31 mouse cellular contexts compared by ENCODE assay signal in genomic region chr2:76006194-76006593, GRCm38 (mm10). TPM values are rescaled to one million over a fixed set of nuclear protein-coding genes. Genes with fewer than 3 reads are reported as not detected.
DNase-seq lines count a peak whose midpoint lies in the region; ATAC-seq lines count a peak whose summit lies in the region.
"Had no signal": no experiment of that assay in that cellular context is flagged by ENCODE, and none has a peak within 500 bp of the region (broad histone marks: within the 10 kb centered on the region; RNA-seq: fewer than 3 reads in every experiment).

No protein-coding gene starts in this region.

- H3K36me3 ChIP-seq in heart, embryonic 10.5 days = no peaks in the 10 kb centered on the region
- H3K36me3 ChIP-seq in midbrain, embryonic 11.5 days (ENCODE audit: control insufficient read depth, insufficient read depth, low read length) = no peaks in the 10 kb centered on the region
- H3K36me3 ChIP-seq in midbrain, embryonic 15.5 days (replicated peaks) = no peaks in the 10 kb centered on the region
- H3K36me3 ChIP-seq: embryonic facial prominence, embryonic 10.5 days; embryonic facial prominence, embryonic 15.5 days; heart, embryonic 12.5 days; limb, embryonic 13.5 days; lung, embryonic 15.5 days had no signal

- no peak for DNase-seq in heart, embryonic 10.5 days (ENCODE audit: low spot score)
- DNase-seq in heart, adult 18-20 months = no peak
- DNase-seq in midbrain, embryonic 11.5 days (ENCODE audit: low spot score, missing footprints) = no peak
- peak; percentile 69 for DNase-seq in embryo, embryonic 10.5 days (ENCODE audit: low spot score)
- DNase-seq in kidney, adult 9 months = no peak
- no peak for DNase-seq in cerebellum, postnatal 4 days (ENCODE audit: low spot score in 2 of 2)
- DNase-seq: adrenal gland, adult 2 months; cerebellum, adult 2 months; cerebellum, postnatal 25 days; gastrocnemius, postnatal 25 days; heart, adult 11 months; kidney, adult 18-20 months; kidney, postnatal 36 days; lung, postnatal 36 days; midbrain, embryonic 14.5 days; right cerebral cortex, adult 18-20 months; spleen, adult 18-20 months; thymus, adult 18-20 months; thymus, postnatal 25 days had no signal

- 0 out of 2 replicates have a peak overlapping the region, but pooled peaks have one; percentile 36 for H3K27ac ChIP-seq in heart, embryonic 10.5 days
- no peak overlapping the region for H3K27ac ChIP-seq in midbrain, embryonic 11.5 days (ENCODE audit: low read depth, low read length)
- H3K27ac ChIP-seq in midbrain, embryonic 15.5 days = no peak overlapping the region
- H3K27ac ChIP-seq: embryonic facial prominence, embryonic 15.5 days; forebrain, embryonic 13.5 days; layer of hippocampus, adult 2 months; limb, embryonic 13.5 days; lung, embryonic 15.5 days; stomach, postnatal 0 days had no signal

- no peak for ATAC-seq in midbrain, embryonic 11.5 days (ENCODE audit: low FRiP score)
- ATAC-seq in midbrain, embryonic 15.5 days (replicated peaks) = no peak
- ATAC-seq: activated CD4-positive, CD25-positive, alpha-beta regulatory T cell, adult 4 months; forebrain, embryonic 13.5 days had no signal

- no peak overlapping the region for H3K4me2 ChIP-seq in midbrain, embryonic 11.5 days
- no peak overlapping the region for H3K4me2 ChIP-seq in midbrain, embryonic 15.5 days
- H3K4me2 ChIP-seq: embryonic facial prominence, embryonic 15.5 days; forebrain, embryonic 13.5 days; heart, embryonic 12.5 days; limb, embryonic 13.5 days; liver, embryonic 11.5 days; lung, embryonic 15.5 days had no signal

- H3K4me3 ChIP-seq in heart, embryonic 10.5 days = no peak overlapping the region
- H3K4me3 ChIP-seq in midbrain, embryonic 11.5 days (ENCODE audit: low read depth, low read length) = no peak overlapping the region
- H3K4me3 ChIP-seq in midbrain, embryonic 15.5 days = no peak overlapping the region
- H3K4me3 ChIP-seq: embryonic facial prominence, embryonic 10.5 days; embryonic facial prominence, embryonic 15.5 days; forebrain, embryonic 13.5 days; heart, embryonic 12.5 days; layer of hippocampus, adult 2 months; limb, embryonic 13.5 days; lung, embryonic 15.5 days had no signal

- 25% methylated on average over 4 of the region's 4 CpGs for WGBS in heart, embryonic 10.5 days
- WGBS in midbrain, embryonic 11.5 days = 11% methylated on average over 4 of the region's 4 CpGs
- WGBS in midbrain, embryonic 15.5 days = 16% methylated on average over 4 of the region's 4 CpGs

- H3K4me1 ChIP-seq in heart, embryonic 10.5 days = peaks cover 24% of the 10 kb centered on the region
- peaks cover 4% of the 10 kb centered on the region for H3K4me1 ChIP-seq in midbrain, embryonic 11.5 days (ENCODE audit: control insufficient read depth, insufficient read depth, low read length)
- no peaks in the 10 kb centered on the region for H3K4me1 ChIP-seq in midbrain, embryonic 15.5 days
- H3K4me1 ChIP-seq: embryonic facial prominence, embryonic 15.5 days; forebrain, embryonic 13.5 days; lung, embryonic 15.5 days had no signal

- H3K9ac ChIP-seq in midbrain, embryonic 11.5 days (ENCODE audit: low read length) = 0 out of 2 replicates have a peak overlapping the region, but pooled peaks have one; percentile 4
- no peak overlapping the region for H3K9ac ChIP-seq in midbrain, embryonic 15.5 days
- H3K9ac ChIP-seq: embryonic facial prominence, embryonic 15.5 days; forebrain, embryonic 13.5 days; heart, embryonic 12.5 days; limb, embryonic 13.5 days; lung, embryonic 15.5 days had no signal

- no peaks in the 10 kb centered on the region for H3K9me3 ChIP-seq in heart, embryonic 10.5 days
- no peaks in the 10 kb centered on the region for H3K9me3 ChIP-seq in midbrain, embryonic 11.5 days (ENCODE audit: control insufficient read depth, low read length)
- H3K9me3 ChIP-seq in midbrain, embryonic 15.5 days = no peaks in the 10 kb centered on the region
- H3K9me3 ChIP-seq: embryonic facial prominence, embryonic 10.5 days; embryonic facial prominence, embryonic 15.5 days; forebrain, embryonic 13.5 days; heart, embryonic 12.5 days; limb, embryonic 13.5 days; lung, embryonic 15.5 days had no signal

- no peaks in the 10 kb centered on the region for H3K27me3 ChIP-seq in heart, embryonic 10.5 days (ENCODE audit: insufficient read depth, poor library complexity, severe bottlenecking)
- H3K27me3 ChIP-seq in midbrain, embryonic 11.5 days (ENCODE audit: control insufficient read depth, insufficient read depth, low read length) = no peaks in the 10 kb centered on the region
- H3K27me3 ChIP-seq in midbrain, embryonic 15.5 days (replicated peaks) = no peaks in the 10 kb centered on the region
- H3K27me3 ChIP-seq: embryonic facial prominence, embryonic 15.5 days; forebrain, embryonic 13.5 days; lung, embryonic 15.5 days had no signal

RNA-seq across cellular contexts. Expression of gene Ttc30a1, which starts 24.4 kb away (rescaled TPM):
- polyA plus RNA-seq in heart, embryonic 10.5 days (2016; fragmentation: Nextera tagmentation; extraction: Ambion mirVana) = 7.0 and 7.4 TPM in 2 replicates
- total RNA-seq in heart, adult 18-20 months (2021) = 1 to 10 TPM; 3.1 to 3.3 TPM
- polyA plus RNA-seq in midbrain, embryonic 11.5 days (2014; fragmentation: Nextera tagmentation; extraction: Ambion mirVana) = 11.4 and 12.0 TPM in 2 replicates
- 8.3 and 9.2 TPM in 2 replicates for polyA plus RNA-seq in midbrain, embryonic 15.5 days (2015; fragmentation: Nextera tagmentation; extraction: Ambion mirVana)

RNA-seq across cellular contexts. Expression of gene Ttc30a2, which starts 28.2 kb away (rescaled TPM):
- 0.60 and 0.64 TPM in 2 replicates for polyA plus RNA-seq in heart, embryonic 10.5 days (2016; fragmentation: Nextera tagmentation; extraction: Ambion mirVana)
- 1 to 10 TPM; 2.0 to 2.1 TPM for total RNA-seq in heart, adult 18-20 months (2021)
- polyA plus RNA-seq in midbrain, embryonic 11.5 days (2014; fragmentation: Nextera tagmentation; extraction: Ambion mirVana) = 0.96 and 0.98 TPM in 2 replicates
- 0.68 and 0.75 TPM in 2 replicates for polyA plus RNA-seq in midbrain, embryonic 15.5 days (2015; fragmentation: Nextera tagmentation; extraction: Ambion mirVana)
- total RNA-seq: megakaryocyte, adult 5-6 weeks had no signal
- polyA plus RNA-seq: activated CD4-positive, CD25-positive, alpha-beta regulatory T cell, adult 4 months had no signal
